Mouse (Mus musculus) stomach, embryonic 14.5 days (tissue): Measurements from ENCODE around the gene Gp9. TPM values are rescaled to one million over a fixed set of nuclear protein-coding genes. Genes with fewer than 3 reads are reported as not detected.

Source experiments
- ATAC-seq: fragments of 200-750 bp; cut with Nextera tagmentation; 2 replicates; pipeline ENCODE4 v1.8.0; 2017; ENCODE audit warnings: low read depth, moderate TSS enrichment; ENCODE audit not compliant: insufficient number of reproducible peaks, insufficient read depth, low FRiP score
- H3K27ac ChIP-seq: fragments of 300-500 bp; sonication (generic); 2 replicates; pipeline ENCODE4 v1.5.1; 2014; ENCODE audit warnings: mild to moderate bottlenecking, low read length, moderate library complexity, mixed read lengths
- H3K27me3 ChIP-seq: fragments of 300-500 bp; sonication (generic); 2 replicates; pipeline ENCODE4 v1.6.1; 2014; ENCODE audit warnings: low read length, control low read depth, mixed read lengths; ENCODE audit not compliant: control insufficient read depth, insufficient read depth
- H3K36me3 ChIP-seq: fragments of 300-500 bp; sonication (generic); 2 replicates; pipeline ENCODE4 v1.6.1; 2014; ENCODE audit warnings: mild to moderate bottlenecking, control low read depth, low read length, moderate library complexity, mixed read lengths; ENCODE audit not compliant: control insufficient read depth, insufficient read depth
- H3K4me1 ChIP-seq: fragments of 300-500 bp; sonication (generic); 2 replicates; pipeline ENCODE4 v1.6.1; 2014; ENCODE audit warnings: low read length, control low read depth, mixed read lengths; ENCODE audit not compliant: control insufficient read depth, insufficient read depth
- H3K4me2 ChIP-seq: fragments of 300-500 bp; sonication (generic); replicated peaks from 2 replicates; pipeline ENCODE4 v1.6.1; 2014; ENCODE audit warnings: low read depth, low read length, control low read depth
- H3K4me3 ChIP-seq: fragments of 300-500 bp; sonication (generic); 2 replicates; pipeline ENCODE4 v1.5.1; 2014; ENCODE audit warnings: low read depth, low read length, control low read depth
- H3K9ac ChIP-seq: fragments of 300-500 bp; sonication (generic); replicated peaks from 2 replicates; pipeline ENCODE4 v1.6.1; 2014; ENCODE audit warnings: low read depth, mild to moderate bottlenecking, control low read depth, low read length, moderate library complexity, mixed read lengths
- H3K9me3 ChIP-seq: fragments of 300-500 bp; sonication (generic); 2 replicates; pipeline ENCODE4 v1.6.1; 2016; ENCODE audit warnings: low read depth, low read length, control low read depth; ENCODE audit not compliant: control insufficient read depth
- WGBS: fragments of 180-500 bp; shearing (Covaris S2); extraction: QIAGEN DNeasy Blood & Tissue Kit; methylation state at CpG from one replicate; pipeline ENCODE4 v1.1.7; 2014; 5-methylcytosine and 5-hydroxymethylcytosine counted together
- polyA plus RNA-seq: library from polyadenylated mRNA; unstranded; fragments of >200 nt; fragmentation: Nextera tagmentation; extraction: Ambion mirVana; gene quantifications from 2 replicates; pipeline ENCODE4 v1.2.1, GENCODE M21; 2014

Gp9 gene
- polyA plus RNA-seq, 1 experiment from 2014 or later, result 0.68 TPM

GRCm38 (mm10) chr6:87795385-87796150, 17.7 kb downstream of the Gp9 start:
- Histone ChIP-seq H3K4me3 (no peak overlapping the region), H3K4me2 (no peak overlapping the region), H3K36me3 (peaks cover 10% of the 10 kb centered on the region), H3K9me3 (no peaks in the 10 kb centered on the region), H3K27me3 (no peaks in the 10 kb centered on the region), H3K4me1 (0 out of 2 replicates have a peak, but pooled peaks cover 3% of the 10 kb centered on the region), H3K27ac (no peak overlapping the region), H3K9ac (no peak overlapping the region)
- ATAC-seq, result no peak
- WGBS, result 85% methylated on average over 6 of the region's 6 CpGs

GRCm38 (mm10) chr6:87796251-87796880, 18.5 kb downstream of the Gp9 start:
- 0 out of 2 replicates have a peak, but pooled peaks cover 3% of the 10 kb centered on the region for H3K4me1 ChIP-seq
- H3K36me3 ChIP-seq, result peaks cover 6% of the 10 kb centered on the region
- no peaks in the 10 kb centered on the region for H3K27me3 ChIP-seq
- no peak overlapping the region for H3K9ac ChIP-seq
- no peak overlapping the region for H3K27ac ChIP-seq
- no peak overlapping the region for H3K4me3 ChIP-seq
- WGBS, result 88% methylated on average over 6 of the region's 6 CpGs
- ATAC-seq, result no peak
- H3K4me2 ChIP-seq, result no peak overlapping the region
- H3K9me3 ChIP-seq, result no peaks in the 10 kb centered on the region

- no peak overlapping the region for H3K4me2 ChIP-seq
- H3K9me3 ChIP-seq, result no peaks in the 10 kb centered on the region
- no peaks in the 10 kb centered on the region for H3K27me3 ChIP-seq
- H3K4me3 ChIP-seq, result no peak overlapping the region
- no peak overlapping the region for H3K27ac ChIP-seq
- H3K4me1 ChIP-seq, result 0 out of 2 replicates have a peak, but pooled peaks cover 3% of the 10 kb centered on the region
- no peak for ATAC-seq
- H3K36me3 ChIP-seq, result peaks cover under 1% of the 10 kb centered on the region
- WGBS, result 40% methylated on average over 2 of the region's 2 CpGs
- H3K9ac ChIP-seq, result no peak overlapping the region
Observed at GRCm38 (mm10) chr6:87797321-87797720, 19.4 kb downstream of the Gp9 start.

- Histone ChIP-seq H3K27ac (no peak overlapping the region), H3K36me3 (no peaks in the 10 kb centered on the region), H3K9ac (no peak overlapping the region), H3K27me3 (no peaks in the 10 kb centered on the region), H3K4me2 (no peak overlapping the region), H3K4me1 (0 out of 2 replicates have a peak, but pooled peaks cover 3% of the 10 kb centered on the region), H3K4me3 (no peak overlapping the region), H3K9me3 (no peaks in the 10 kb centered on the region)
- 88% methylated on average over 6 of the region's 6 CpGs for WGBS
- ATAC-seq, result no peak
Observed at GRCm38 (mm10) chr6:87799576-87799975, 21.7 kb downstream of the Gp9 start.

GRCm38 (mm10) chr6:87802462-87802861, 24.6 kb downstream of the Gp9 start:
- WGBS, result 85% methylated on average over 7 of the region's 7 CpGs
- ATAC-seq, result no peak

GRCm38 (mm10) chr6:87804036-87804435, 26.2 kb downstream of the Gp9 start:
- no peak overlapping the region for H3K4me3 ChIP-seq
- no peaks in the 10 kb centered on the region for H3K9me3 ChIP-seq
- ATAC-seq, result no peak
- H3K27me3 ChIP-seq, result no peaks in the 10 kb centered on the region
- H3K4me2 ChIP-seq, result no peak overlapping the region
- H3K27ac ChIP-seq, result no peak overlapping the region
- H3K36me3 ChIP-seq, result no peaks in the 10 kb centered on the region
- 92% methylated on average over 1 of the region's 1 CpGs for WGBS
- H3K4me1 ChIP-seq, result no peaks in the 10 kb centered on the region
- H3K9ac ChIP-seq, result no peak overlapping the region

More at GRCm38 (mm10) chr6:87802462-87802861, 24.6 kb downstream of the Gp9 start:
- Histone ChIP-seq H3K4me1 (0 out of 2 replicates have a peak, but pooled peaks cover 2% of the 10 kb centered on the region), H3K9ac (no peak overlapping the region), H3K36me3 (no peaks in the 10 kb centered on the region), H3K4me2 (no peak overlapping the region), H3K4me3 (no peak overlapping the region), H3K27ac (no peak overlapping the region), H3K27me3 (no peaks in the 10 kb centered on the region), H3K9me3 (no peaks in the 10 kb centered on the region)

GRCm38 (mm10) chr6:87804886-87805285, 27.0 kb downstream of the Gp9 start:
- Histone ChIP-seq H3K9ac (no peak overlapping the region), H3K27ac (no peak overlapping the region), H3K4me1 (no peaks in the 10 kb centered on the region), H3K27me3 (no peaks in the 10 kb centered on the region), H3K9me3 (no peaks in the 10 kb centered on the region), H3K36me3 (no peaks in the 10 kb centered on the region), H3K4me3 (no peak overlapping the region), H3K4me2 (no peak overlapping the region)
- 70% methylated on average over 7 of the region's 7 CpGs for WGBS
- ATAC-seq, result no peak

- H3K4me2 ChIP-seq, result no peak overlapping the region
- WGBS, result 89% methylated on average over 7 of the region's 7 CpGs
- no peak overlapping the region for H3K27ac ChIP-seq
- H3K27me3 ChIP-seq, result no peaks in the 10 kb centered on the region
- H3K4me1 ChIP-seq, result no peaks in the 10 kb centered on the region
- no peaks in the 10 kb centered on the region for H3K36me3 ChIP-seq
- H3K9me3 ChIP-seq, result no peaks in the 10 kb centered on the region
- no peak overlapping the region for H3K4me3 ChIP-seq
- H3K9ac ChIP-seq, result no peak overlapping the region
- ATAC-seq, result no peak
Observed at GRCm38 (mm10) chr6:87805448-87805847, 27.6 kb downstream of the Gp9 start.
